Mouse (Mus musculus): ENCODE results near the gene Mvb12b. TPM values are rescaled to one million over a fixed set of nuclear protein-coding genes. Genes with fewer than 3 reads are reported as not detected.

Gene Mvb12b
- polyA plus RNA-seq, 1 experiment from 2014 or later = 15.7 TPM

DNA sequence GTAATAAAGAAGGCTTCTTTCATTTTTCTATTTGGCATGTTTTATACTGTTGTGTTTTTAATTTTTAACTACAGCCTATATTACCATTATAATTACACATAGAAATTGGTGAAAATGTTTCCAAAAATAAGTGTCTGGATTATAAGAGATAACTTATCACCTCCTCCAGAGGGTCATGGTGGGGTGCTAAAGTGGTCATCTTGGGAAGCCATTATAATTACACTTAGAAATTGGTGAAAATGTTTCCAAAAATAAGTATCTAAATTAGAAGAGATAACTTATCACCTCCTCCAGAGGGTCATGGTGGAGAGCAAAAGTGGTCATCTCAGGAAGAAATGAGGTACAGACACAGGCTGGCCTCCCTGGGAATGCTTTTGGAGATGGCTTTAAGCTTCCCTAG, 48.5 kb downstream of the Mvb12b start:
- Histone ChIP-seq H3K4me3 (replicated peaks) (no peak overlapping the region), H3K27me3 (replicated peaks) (no peaks in the 10 kb centered on the region), H3K9ac (no peak overlapping the region), H3K4me2 (replicated peaks) (no peak overlapping the region), H3K36me3 (no peaks in the 10 kb centered on the region), H3K27ac (no peak overlapping the region), H3K9me3 (no peaks in the 10 kb centered on the region), H3K4me1 (replicated peaks) (no peaks in the 10 kb centered on the region)
- no peak for ATAC-seq

GRCm38 (mm10) chr2:33837297-33837696, 50.4 kb downstream of the Mvb12b start:
- WGBS = 80% methylated on average over 6 of the region's 6 CpGs
- H3K9ac ChIP-seq = no peak overlapping the region

GRCm38 (mm10) chr2:33836660-33837213, 51.0 kb downstream of the Mvb12b start:
- no peaks in the 10 kb centered on the region for H3K9me3 ChIP-seq
- H3K27ac ChIP-seq = no peak overlapping the region
- no peaks in the 10 kb centered on the region for H3K4me1 ChIP-seq (replicated peaks)
- no peak for ATAC-seq
- no peak overlapping the region for H3K4me2 ChIP-seq (replicated peaks)
- 75% methylated on average over 9 of the region's 9 CpGs for WGBS
- H3K27me3 ChIP-seq (replicated peaks) = no peaks in the 10 kb centered on the region
- H3K9ac ChIP-seq = no peak overlapping the region
- no peak overlapping the region for H3K4me3 ChIP-seq (replicated peaks)
- no peaks in the 10 kb centered on the region for H3K36me3 ChIP-seq

More at GRCm38 (mm10) chr2:33837297-33837696, 50.4 kb downstream of the Mvb12b start:
- Histone ChIP-seq H3K4me2 (replicated peaks) (no peak overlapping the region), H3K4me3 (replicated peaks) (no peak overlapping the region), H3K9me3 (no peaks in the 10 kb centered on the region), H3K27ac (no peak overlapping the region), H3K4me1 (replicated peaks) (no peaks in the 10 kb centered on the region), H3K36me3 (no peaks in the 10 kb centered on the region), H3K27me3 (replicated peaks) (no peaks in the 10 kb centered on the region)
- ATAC-seq = no peak

- Histone ChIP-seq H3K4me1 (replicated peaks) (no peaks in the 10 kb centered on the region), H3K4me2 (replicated peaks) (no peak overlapping the region), H3K9ac (no peak overlapping the region), H3K36me3 (no peaks in the 10 kb centered on the region), H3K27ac (no peak overlapping the region), H3K9me3 (no peaks in the 10 kb centered on the region), H3K27me3 (replicated peaks) (no peaks in the 10 kb centered on the region), H3K4me3 (replicated peaks) (no peak overlapping the region)
- 88% methylated on average over 8 of the region's 8 CpGs for WGBS
- no peak for ATAC-seq
Observed at GRCm38 (mm10) chr2:33835038-33835437, 52.7 kb downstream of the Mvb12b start.

DNA sequence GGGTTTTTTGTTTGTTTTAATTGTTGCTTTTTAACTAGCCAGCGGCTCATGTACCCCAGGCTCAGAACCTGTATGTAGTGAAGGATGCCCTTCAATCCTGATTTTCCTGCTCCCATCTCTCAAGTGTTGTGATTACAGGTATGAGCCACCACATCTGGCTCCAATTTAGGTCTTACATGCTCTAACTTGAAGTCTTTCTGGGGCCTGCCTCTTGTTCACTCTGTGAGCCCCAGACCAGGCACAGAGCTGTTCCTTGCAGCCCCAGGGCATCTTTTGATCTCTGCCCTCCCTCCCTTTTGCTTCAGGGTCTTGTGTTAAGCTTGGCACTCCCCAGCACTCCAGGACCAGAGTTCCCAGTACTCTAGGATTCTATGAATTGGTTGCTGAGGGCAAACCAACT, 53.8 kb downstream of the Mvb12b start:
- no peak overlapping the region for H3K4me3 ChIP-seq (replicated peaks)
- 88% methylated on average over 1 of the region's 1 CpGs for WGBS
- no peaks in the 10 kb centered on the region for H3K4me1 ChIP-seq (replicated peaks)
- H3K27ac ChIP-seq = no peak overlapping the region
- ATAC-seq = no peak
- H3K36me3 ChIP-seq = no peaks in the 10 kb centered on the region
- H3K27me3 ChIP-seq (replicated peaks) = no peaks in the 10 kb centered on the region
- no peaks in the 10 kb centered on the region for H3K9me3 ChIP-seq
- no peak overlapping the region for H3K4me2 ChIP-seq (replicated peaks)
- H3K9ac ChIP-seq = no peak overlapping the region

DNA sequence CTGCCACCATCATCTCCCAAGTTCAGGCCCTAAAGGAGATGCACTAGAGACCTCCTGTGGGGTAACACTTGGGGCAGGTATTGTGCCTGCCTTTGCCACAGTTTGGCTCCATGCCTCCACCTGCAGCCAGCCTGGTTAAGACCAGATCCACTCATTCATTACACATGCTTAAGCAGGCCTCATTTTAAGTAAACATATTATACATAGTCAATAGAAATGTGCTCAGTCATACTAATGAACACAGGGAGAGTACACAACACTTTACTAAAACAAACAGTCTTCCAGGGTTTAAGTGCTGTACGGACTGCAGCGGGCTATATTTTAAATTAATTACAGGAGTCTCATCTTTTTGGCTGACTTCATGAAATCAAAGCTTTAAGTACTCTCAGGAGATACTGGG, 57.9 kb downstream of the Mvb12b start:
- no peak overlapping the region for H3K27ac ChIP-seq
- no peak overlapping the region for H3K4me3 ChIP-seq (replicated peaks)
- H3K36me3 ChIP-seq = peaks cover 8% of the 10 kb centered on the region; the same call in 1 of the 2 replicates
- H3K4me1 ChIP-seq (replicated peaks) = no peaks in the 10 kb centered on the region
- H3K4me2 ChIP-seq (replicated peaks) = no peak overlapping the region
- no peaks in the 10 kb centered on the region for H3K27me3 ChIP-seq (replicated peaks)
- H3K9me3 ChIP-seq = no peaks in the 10 kb centered on the region
- 57% methylated on average over 2 of the region's 2 CpGs for WGBS
- no peak overlapping the region for H3K9ac ChIP-seq
- ATAC-seq = no peak

GRCm38 (mm10) chr2:33826777-33827176, 61.0 kb downstream of the Mvb12b start:
- Histone ChIP-seq H3K4me2 (replicated peaks) (no peak overlapping the region), H3K36me3 (peaks cover 11% of the 10 kb centered on the region; the same call in 1 of the 2 replicates), H3K9ac (no peak overlapping the region), H3K27ac (no peak overlapping the region), H3K4me3 (replicated peaks) (no peak overlapping the region), H3K9me3 (no peaks in the 10 kb centered on the region), H3K27me3 (replicated peaks) (no peaks in the 10 kb centered on the region), H3K4me1 (replicated peaks) (no peaks in the 10 kb centered on the region)
- WGBS = 87% methylated on average over 6 of the region's 6 CpGs
- no peak for ATAC-seq

DNA sequence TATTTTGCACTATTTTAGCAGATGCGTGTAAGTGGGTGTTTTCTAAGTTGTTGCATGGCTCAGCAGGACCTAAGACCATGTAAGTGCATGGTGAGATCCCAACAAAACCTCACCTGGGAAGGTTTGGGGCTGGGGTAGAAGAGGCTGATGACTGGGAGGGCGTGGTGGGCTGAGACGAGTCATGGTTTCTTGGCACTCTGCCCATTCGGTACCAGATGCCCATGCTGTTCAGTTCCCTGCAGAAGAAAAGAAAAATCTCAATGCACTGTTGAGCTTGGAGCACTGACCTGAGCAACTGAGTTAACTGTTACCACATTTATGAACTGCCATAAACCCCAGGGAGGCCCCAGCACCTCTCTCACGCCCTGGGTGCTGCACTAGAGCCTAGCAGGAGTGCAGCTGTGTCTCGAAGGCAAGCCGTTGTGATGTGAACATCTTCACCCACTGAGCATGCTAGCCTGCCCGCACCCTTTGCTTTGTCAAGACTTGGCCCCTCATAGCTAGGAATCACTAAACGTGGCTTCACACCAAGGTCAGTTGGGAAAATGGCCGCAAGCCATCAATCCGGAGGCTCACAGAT, 62.7 kb downstream of the Mvb12b start:
- H3K27ac ChIP-seq = no peak overlapping the region

DNA sequence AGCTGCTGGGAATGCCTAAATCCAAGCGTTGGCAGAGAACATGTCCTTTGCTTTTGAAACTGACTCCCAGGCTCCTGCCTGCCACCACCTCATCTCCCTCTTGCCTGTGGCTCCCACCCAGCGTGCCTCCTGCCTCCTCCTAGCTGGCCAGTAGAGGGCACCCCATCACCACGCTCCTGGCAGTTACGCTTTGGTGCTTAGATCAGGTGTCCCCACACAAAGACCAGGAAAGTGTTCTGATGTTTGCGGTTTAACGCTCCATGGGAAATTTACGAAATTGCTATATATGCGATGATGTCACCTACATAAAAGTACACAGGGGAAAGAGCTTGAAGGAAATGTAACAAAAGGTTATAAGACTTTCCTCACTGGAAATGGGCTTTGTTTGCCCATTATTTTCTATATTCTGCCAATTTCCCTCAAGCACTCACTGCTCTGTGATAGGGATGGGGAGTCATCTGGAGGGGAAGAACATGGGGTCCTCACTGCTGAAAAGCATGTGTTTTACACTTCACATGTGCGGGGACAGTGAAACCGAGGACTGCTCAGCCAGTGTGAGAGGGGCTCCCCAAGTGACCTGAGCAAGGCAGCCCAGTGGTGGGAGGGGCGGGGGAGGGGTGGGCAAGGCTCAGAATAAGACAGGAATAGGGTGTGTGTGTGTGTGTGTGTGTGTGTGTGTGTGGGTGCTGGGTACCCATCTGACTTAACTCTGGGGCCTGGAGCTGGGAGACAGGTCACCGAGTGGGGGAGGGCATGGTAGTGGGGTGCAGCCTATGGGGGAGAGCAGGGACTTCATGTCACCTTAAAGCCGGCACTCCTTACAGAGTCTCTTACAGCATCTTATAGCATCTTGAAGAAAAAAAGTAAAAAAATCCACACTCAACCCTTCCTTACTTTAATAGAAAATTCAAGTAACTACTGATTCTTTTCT, 65.8 kb downstream of the Mvb12b start:
- H3K36me3 ChIP-seq = peaks cover 8% of the 10 kb centered on the region; the same call in 1 of the 2 replicates
- ATAC-seq = peak; percentile 66
- no peaks in the 10 kb centered on the region for H3K27me3 ChIP-seq (replicated peaks)
- no peaks in the 10 kb centered on the region for H3K9me3 ChIP-seq
- H3K4me1 ChIP-seq (replicated peaks) = no peaks in the 10 kb centered on the region
- no peak overlapping the region for H3K4me3 ChIP-seq (replicated peaks)
- no peak overlapping the region for H3K9ac ChIP-seq
- H3K4me2 ChIP-seq (replicated peaks) = no peak overlapping the region
- H3K27ac ChIP-seq = no peak overlapping the region
- WGBS = 37% methylated on average over 13 of the region's 13 CpGs

More for the DNA sequence above, 62.7 kb downstream of the Mvb12b start:
- no peaks in the 10 kb centered on the region for H3K27me3 ChIP-seq (replicated peaks)
- H3K9me3 ChIP-seq = no peaks in the 10 kb centered on the region
- H3K4me2 ChIP-seq (replicated peaks) = no peak overlapping the region
- H3K36me3 ChIP-seq = peaks cover 11% of the 10 kb centered on the region; the same call in 1 of the 2 replicates
- 78% methylated on average over 11 of the region's 11 CpGs for WGBS
- peak; percentile 60 for ATAC-seq
- no peak overlapping the region for H3K4me3 ChIP-seq (replicated peaks)
- H3K9ac ChIP-seq = no peak overlapping the region
- H3K4me1 ChIP-seq (replicated peaks) = no peaks in the 10 kb centered on the region

DNA sequence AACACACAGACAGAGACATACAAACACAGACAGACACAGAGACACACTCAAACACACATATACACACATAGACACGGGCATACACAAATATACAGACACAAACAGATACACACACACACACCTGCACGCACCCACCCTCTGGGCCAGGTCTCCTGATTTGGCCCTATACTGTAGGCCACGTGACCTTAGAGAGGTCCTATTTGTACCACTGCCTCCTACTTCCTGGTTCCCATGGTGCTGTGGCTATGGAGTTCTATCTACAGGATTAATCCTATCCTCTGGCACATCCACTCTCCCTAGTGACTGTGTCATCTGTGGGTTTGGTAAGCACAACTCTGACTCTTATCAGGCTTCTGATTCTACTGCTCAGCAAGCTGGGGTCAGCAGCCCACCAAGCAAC, 67.3 kb downstream of the Mvb12b start:
- Histone ChIP-seq H3K9ac (no peak overlapping the region), H3K4me1 (replicated peaks) (no peaks in the 10 kb centered on the region), H3K27me3 (replicated peaks) (no peaks in the 10 kb centered on the region), H3K9me3 (no peaks in the 10 kb centered on the region), H3K4me3 (replicated peaks) (no peak overlapping the region), H3K4me2 (replicated peaks) (no peak overlapping the region), H3K27ac (no peak overlapping the region), H3K36me3 (0 out of 2 replicates have a peak, but pooled peaks cover 4% of the 10 kb centered on the region)
- WGBS = 94% methylated on average over 3 of the region's 3 CpGs
- ATAC-seq = no peak

DNA sequence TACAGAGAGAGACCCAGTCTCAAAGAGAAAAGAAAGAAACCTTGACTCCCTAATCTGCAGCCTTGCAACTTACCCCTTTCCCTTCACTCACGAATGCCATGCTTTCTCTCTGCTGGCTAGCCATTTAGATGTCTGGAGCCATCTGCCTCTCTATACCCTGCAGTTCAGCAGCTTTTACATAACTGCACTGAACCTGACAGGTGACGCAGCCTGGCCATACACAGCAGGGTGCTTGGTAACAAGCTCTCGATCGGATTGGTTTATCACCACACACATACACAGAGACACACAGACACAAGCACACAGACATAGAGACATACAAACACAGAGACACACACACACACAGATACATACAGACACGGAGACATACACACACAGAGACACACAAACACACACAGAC, 67.7 kb downstream of the Mvb12b start:
- no peak overlapping the region for H3K27ac ChIP-seq
- no peaks in the 10 kb centered on the region for H3K9me3 ChIP-seq
- H3K4me3 ChIP-seq (replicated peaks) = no peak overlapping the region
- H3K4me1 ChIP-seq (replicated peaks) = no peaks in the 10 kb centered on the region
- H3K4me2 ChIP-seq (replicated peaks) = no peak overlapping the region
- no peak overlapping the region for H3K9ac ChIP-seq
- no peaks in the 10 kb centered on the region for H3K27me3 ChIP-seq (replicated peaks)
- 0 out of 2 replicates have a peak, but pooled peaks cover 4% of the 10 kb centered on the region for H3K36me3 ChIP-seq
- 90% methylated on average over 5 of the region's 5 CpGs for WGBS
- ATAC-seq = no peak

DNA sequence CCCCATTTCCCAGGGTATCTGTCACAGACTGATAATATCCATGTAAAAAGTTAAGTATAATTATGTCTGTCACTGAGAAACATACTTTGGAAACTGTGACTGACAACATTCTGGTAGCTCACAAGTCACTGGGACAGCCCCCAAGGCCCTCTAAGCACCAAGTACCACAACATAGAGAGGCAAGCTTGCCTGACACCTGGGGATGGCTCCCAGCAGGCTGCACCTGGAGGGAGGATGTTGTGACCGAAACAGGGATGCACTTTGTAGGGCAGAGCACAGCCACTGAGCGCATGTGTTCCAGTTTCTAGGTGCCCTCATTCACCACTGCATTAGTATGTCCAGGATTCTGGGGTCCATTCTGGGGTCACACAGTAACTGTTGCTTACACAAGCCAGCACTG, 69.4 kb downstream of the Mvb12b start:
- Histone ChIP-seq H3K36me3 (no peaks in the 10 kb centered on the region), H3K9ac (no peak overlapping the region), H3K27ac (no peak overlapping the region), H3K27me3 (replicated peaks) (no peaks in the 10 kb centered on the region), H3K4me3 (replicated peaks) (no peak overlapping the region), H3K4me2 (replicated peaks) (no peak overlapping the region), H3K9me3 (no peaks in the 10 kb centered on the region), H3K4me1 (replicated peaks) (no peaks in the 10 kb centered on the region)
- 93% methylated on average over 2 of the region's 2 CpGs for WGBS
- no peak for ATAC-seq

Measured in intestine, embryonic 15.5 days (tissue).